Mouse (Mus musculus) heart, postnatal 14 days (tissue): ENCODE results near the gene Sdhaf3. TPM values are rescaled to one million over a fixed set of nuclear protein-coding genes. Genes with fewer than 3 reads are reported as not detected.
"Not testable (repeated sequence)": the region's sequence is repeated elsewhere in the genome, so short reads cannot be mapped to it uniquely, and the experiment has no call there.

Source experiments
- DNase-seq, 2 experiments: peaks; one replicate each; pipeline ENCODE4 v3.0.0; 2021 to 2022
- intact Hi-C: fragments of 180-260 bp; cut with DNase I; formaldehyde crosslinking; loops from one replicate; pipeline ENCODE4 v1.15.1; 2025
- long read RNA-seq, 2 experiments: library from polyadenylated mRNA; stranded (forward); transcript quantifications; one replicate each; pipeline ENCODE4 v2.0.0; 2021
- total RNA-seq, 2 experiments: library from RNA; stranded (reverse); gene quantifications; 2 replicates each; pipeline ENCODE4 v1.2.3; 2021

Gene Sdhaf3
- total RNA-seq = 1 to 10 TPM; 3.1 to 3.8 TPM
- long read RNA-seq, experiment 1, full-length matches to known transcripts = 15 of 16 reads
- long read RNA-seq, experiment 1, partial matches to known transcripts = 0 of 16 reads
- long read RNA-seq, experiment 1, other reads (novel, unspliced or antisense) = 1 of 16 reads
- long read RNA-seq, experiment 2, full-length matches to known transcripts = 7 of 7 reads
- long read RNA-seq, experiment 2, partial matches to known transcripts = 0 of 7 reads
- long read RNA-seq, experiment 2, other reads (novel, unspliced or antisense) = 0 of 7 reads

DNA sequence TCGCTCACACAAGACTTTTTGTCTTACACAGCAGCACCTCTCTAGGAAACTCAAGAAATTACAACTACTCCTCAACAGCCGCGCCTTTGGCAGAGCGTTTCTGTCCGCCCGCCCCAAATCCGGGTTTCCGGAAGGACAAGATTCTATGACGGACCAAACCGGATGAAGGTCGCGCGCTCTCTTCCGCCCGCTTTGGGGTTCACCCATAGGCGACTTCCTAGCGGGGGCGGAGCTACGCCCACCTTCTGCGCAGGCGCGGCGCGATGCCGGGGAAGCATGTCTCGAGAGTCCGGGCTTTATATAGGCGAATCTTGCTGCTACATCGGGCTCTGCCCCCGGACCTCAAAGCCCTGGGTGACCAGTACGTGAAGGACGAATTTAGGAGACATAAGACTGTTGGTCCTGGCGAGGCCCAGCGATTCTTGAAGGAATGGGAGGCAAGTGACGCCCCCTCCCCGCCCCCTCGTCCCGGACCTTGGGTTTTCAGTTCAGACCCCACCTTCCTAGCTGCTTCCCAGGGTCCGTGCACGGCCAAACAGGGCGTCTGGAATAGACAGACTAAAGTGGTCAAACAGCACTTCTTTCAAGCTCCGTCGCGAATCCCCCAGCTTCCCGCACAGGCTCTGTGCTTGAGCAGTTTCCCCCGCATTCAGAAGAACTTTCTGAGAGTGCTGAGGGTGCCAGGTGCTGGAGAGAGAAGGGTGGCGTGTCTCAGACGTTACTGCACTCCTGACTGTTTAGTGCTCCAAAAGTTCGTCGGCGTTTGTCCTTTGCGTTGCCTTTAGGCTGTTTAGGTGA, at the start of gene Sdhaf3:
Gene Sdhaf3, plus strand, starts transcription at position 241 of the 798 bp plus-strand sequence.
- peak; percentile 94 to 97 for DNase-seq
- intact Hi-C loops = no loop called here

GRCm38 (mm10) chr6:6909586-6909985, 46.2 kb upstream of the Sdhaf3 start:
- DNase-seq = peak; percentile 76 to 83
- intact Hi-C loops = no loop called here

DNA sequence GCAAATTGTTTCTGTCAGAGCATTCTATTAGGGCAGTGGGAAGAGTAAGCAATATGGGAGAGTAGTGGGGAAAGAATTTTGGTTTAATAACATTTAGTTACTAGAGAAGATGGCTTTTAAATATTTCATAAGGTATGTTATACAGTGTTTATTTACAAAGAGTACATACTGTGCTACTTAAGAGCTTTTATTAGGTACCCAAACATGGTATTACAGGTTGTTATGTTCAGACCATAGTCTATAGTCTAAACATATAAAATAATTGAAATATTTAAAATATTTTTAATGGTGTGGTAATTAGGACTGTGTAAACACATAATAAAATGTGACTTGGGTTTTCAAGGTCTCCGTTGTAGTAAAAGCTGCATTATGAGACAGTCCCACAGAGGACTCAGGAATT, 41.5 kb upstream of the Sdhaf3 start:
- intact Hi-C loops = loop anchor here (2.0 to 10.0 kb wide), 2 partner anchors 910 to 1270 kb away; no protein-coding TSS in a partner anchor
- DNase-seq = no peak

DNA sequence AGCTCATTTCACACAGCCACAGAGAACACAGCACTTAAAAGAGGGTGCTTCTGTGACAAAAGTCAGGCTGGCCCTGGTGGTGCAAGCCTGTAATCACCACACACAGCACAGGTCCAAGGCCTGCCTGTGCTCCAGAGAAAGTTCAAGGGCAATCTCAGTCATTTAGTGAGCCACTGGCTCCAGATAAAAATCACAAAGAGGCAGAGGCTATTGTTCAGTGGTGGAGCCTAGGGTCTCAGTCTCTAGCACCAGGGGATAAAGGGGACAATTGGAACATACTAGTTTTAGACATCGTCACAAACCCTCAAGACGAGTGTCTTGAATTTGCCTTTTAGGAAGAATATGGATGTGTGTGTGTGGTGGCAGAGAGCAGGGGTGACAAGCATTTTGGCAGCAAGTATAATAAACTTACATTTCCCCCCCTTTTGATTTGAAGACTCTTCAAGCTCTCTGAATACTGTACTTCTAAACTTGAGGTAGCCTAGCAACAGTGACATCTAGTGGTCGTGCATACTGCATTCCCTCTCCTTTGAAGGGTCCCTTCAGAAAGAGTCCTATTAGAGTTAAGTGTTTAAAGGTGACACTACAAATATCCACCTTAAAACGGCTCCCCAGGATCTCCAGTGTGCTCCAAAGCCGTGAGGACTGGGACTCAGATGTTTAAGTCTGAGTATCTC, 40.8 kb upstream of the Sdhaf3 start:
- intact Hi-C loops = loop anchor here (2.0 to 10.0 kb wide), 3 partner anchors 910 to 1270 kb away; no protein-coding TSS in a partner anchor
- DNase-seq = peak; percentile 30 to 59

DNA sequence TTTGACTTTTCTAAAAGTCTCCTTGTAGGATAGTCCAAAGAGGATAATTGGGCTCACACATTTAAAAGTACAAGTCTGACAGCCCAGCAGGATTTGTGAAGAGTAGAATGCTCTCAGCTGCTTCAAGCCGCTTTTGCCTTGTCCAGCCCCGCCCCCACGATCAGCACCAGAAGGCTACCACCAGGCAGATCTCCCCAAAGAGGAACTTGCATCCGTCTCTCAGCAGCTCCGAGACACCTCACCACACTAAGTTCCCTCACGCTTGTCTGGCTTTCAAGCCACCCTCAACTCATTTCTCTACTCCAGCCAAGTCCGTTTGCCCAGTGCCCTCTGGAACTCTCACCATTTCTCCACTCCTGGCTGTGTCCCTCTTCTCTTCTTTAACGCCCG, 40.3 kb upstream of the Sdhaf3 start:
- DNase-seq = no peak
- intact Hi-C loops = loop anchor here (2.0 to 10.0 kb wide), 3 partner anchors 911 to 1271 kb away; no protein-coding TSS in a partner anchor

GRCm38 (mm10) chr6:6917334-6917733, 38.5 kb upstream of the Sdhaf3 start:
- DNase-seq = no peak
- intact Hi-C loops = loop anchor here (5.0 to 10.0 kb wide), 2 partner anchors 1060 to 1273 kb away; no protein-coding TSS in a partner anchor

DNA sequence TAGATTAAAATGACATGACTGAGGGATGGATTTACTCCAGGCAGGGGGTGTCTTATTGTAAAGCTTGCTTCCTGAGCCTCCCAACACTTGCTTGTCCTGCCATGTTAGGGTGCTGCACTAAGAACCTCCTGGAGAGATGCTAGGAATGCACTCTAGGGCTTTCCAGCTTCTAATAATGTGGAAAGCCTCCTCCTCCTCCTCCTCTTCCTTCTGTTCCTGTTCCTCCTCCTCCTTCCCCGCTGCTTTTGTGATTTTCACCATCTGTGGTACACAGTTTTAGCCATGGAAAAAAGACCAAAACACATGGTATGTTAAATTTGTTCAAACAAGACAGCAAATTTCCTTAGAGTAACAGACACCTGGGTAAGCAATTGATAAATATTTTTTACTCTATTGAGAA, 30.5 kb upstream of the Sdhaf3 start:
- no peak for DNase-seq
- intact Hi-C loops = no loop called here

- intact Hi-C loops = no loop called here
- no peak for DNase-seq
These were observed 25.0 kb upstream of the Sdhaf3 start for GRCm38 (mm10) chr6:6930831-6931230.

DNA sequence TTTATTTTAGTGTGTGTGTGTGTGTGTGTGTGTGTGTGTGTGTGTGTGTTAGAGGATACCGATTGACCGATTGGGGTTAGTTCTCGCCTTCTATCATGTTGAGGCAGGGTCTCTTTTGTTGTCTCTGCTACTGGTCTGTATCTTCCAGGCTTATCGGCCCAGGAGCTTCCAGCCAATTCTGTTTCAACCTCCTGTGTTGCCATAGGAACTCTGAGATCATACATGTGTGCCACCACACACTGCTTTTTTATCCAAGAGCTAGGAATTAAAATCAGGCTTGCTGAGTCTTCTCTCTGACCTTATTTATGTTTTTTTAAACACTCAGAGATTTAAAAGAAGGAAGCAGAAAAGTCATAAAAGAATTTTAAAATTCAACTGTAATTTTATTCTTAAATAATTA, 24.3 kb upstream of the Sdhaf3 start:
- intact Hi-C loops = no loop called here
- no peak for DNase-seq

DNA sequence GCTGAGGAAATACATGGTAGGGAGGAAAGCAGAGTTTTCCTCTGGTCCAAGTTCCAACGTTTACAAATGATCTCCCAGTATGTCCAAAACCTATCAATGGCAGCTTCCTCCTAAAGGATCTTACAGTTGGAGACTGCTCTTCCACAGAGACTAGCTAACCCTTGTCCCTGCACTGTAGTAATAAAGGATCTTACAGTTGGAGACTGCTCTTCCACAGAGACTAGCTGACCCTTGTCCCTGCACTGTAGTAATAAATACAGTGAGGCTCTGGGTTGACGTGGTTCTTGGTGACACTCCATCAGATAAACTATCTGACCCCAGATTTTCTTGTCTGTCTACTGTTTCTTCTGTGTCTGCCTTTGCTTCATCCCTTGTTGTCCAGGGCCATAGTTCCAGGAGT, 15.0 kb upstream of the Sdhaf3 start:
- intact Hi-C loops = loop anchor here (5.0 kb wide), 1 partner anchor 721 kb away; no protein-coding TSS in a partner anchor
- DNase-seq = no peak

DNA sequence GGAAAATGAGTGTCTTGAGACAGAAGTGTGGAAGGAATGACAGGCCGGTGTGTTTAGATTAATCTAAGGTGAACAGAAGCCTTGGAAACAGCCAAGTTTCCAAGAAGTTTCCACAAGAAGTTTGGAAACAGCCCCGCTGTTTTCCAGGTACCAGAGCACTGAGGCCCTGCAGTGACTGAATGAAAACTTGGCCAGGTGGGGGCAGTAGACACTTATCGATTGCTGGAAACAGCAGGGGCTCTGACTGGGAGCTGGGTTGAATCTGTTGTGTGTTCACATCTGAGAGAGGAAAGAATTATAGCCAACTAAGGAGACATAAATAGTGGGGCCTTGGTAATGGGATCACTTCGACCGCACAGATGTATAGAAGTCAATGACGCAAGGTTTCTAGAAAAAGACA, 13.0 kb upstream of the Sdhaf3 start:
- DNase-seq = peak; percentile 5 to 26
- intact Hi-C loops = loop anchor here (5.0 kb wide), 1 partner anchor 719 kb away; no protein-coding TSS in a partner anchor

DNA sequence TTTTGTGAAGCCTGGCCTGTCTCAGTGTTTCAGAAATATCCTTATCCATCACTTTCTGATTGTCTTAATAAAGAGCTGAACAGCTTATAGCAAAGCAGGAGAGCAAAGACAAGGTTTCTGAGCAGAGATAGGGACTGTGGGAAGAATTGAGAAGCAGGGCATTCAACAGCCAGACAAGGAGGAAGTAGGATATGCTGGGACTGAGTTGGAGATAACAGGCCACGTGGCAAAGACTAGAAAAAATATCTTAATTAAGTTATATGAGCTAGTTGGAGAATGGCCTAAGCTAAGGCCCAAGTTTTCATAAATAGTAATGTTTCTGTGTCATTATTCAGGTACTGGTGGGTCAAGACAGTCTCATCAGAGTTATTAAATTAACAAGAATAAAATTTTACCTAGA, 8.2 kb upstream of the Sdhaf3 start:
- DNase-seq = no peak
- intact Hi-C loops = no loop called here

- intact Hi-C loops = no loop called here
These were observed 425 bp upstream of the Sdhaf3 start for GRCm38 (mm10) chr6:6955395-6955763.

GRCm38 (mm10) chr6:6959234-6959633, 3.4 kb downstream of the Sdhaf3 start:
- DNase-seq, intact Hi-C loops: not testable (repeated sequence)

More at GRCm38 (mm10) chr6:6955395-6955763, 425 bp upstream of the Sdhaf3 start:
- DNase-seq = no peak

DNA sequence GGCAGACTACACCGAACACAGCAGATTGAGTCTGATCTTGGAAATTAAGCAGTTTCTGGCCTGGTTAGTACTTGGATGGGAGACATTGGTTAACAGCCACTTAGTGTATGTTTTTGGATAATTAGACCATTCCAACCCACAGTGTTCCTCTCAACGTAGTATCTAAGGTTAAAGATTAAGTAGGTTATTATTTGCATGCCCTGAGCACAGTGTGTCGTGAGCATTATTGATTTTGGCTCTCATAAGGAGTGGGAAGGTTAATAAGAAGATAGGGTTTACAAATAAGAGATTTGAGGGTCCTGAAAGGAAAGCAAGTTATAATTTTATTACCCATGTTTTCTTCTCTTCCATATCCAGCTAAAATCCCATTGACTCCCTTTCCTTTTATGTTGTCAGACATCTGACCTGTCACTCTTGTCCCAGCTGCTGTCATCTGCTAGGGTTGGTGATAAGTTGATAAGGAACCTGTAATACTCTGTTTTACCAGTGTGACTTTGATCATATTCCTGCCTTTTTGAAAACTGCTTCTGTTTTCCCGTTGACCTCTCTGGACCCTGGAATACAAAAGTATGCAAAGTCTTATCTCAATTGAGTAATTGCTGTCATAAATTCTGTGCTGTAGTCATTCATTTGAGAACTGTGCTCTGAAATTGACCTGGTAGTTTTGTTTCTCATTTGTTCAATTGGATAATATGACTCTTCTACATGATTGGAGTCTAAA, 41.6 kb downstream of the Sdhaf3 start:
- DNase-seq = no peak
- intact Hi-C loops = no loop called here

- intact Hi-C loops = no loop called here
- no peak for DNase-seq
These were observed 42.2 kb downstream of the Sdhaf3 start for GRCm38 (mm10) chr6:6997956-6998355.

GRCm38 (mm10) chr6:6999015-6999414, 43.2 kb downstream of the Sdhaf3 start:
- intact Hi-C loops = no loop called here
- DNase-seq = no peak

DNA sequence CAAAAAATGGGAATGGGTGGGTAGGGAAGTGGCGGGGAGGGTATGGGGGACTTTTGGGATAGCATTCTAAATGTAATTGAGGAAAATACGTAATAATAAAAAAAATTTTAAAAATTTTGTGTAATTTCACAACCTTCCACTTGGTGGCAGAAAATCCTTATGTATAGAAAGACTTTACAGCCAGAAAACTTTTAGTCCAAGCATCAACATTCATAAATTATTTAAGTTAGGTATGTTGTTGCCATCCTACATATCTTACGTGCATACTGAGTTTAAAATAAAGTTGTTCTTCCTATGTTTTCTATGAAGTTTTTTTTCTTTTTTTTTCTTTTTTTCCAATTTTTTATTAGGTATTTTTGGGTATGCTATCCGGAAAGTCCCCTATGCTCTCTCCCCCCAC, 47.3 kb downstream of the Sdhaf3 start:
- DNase-seq = no peak

DNA sequence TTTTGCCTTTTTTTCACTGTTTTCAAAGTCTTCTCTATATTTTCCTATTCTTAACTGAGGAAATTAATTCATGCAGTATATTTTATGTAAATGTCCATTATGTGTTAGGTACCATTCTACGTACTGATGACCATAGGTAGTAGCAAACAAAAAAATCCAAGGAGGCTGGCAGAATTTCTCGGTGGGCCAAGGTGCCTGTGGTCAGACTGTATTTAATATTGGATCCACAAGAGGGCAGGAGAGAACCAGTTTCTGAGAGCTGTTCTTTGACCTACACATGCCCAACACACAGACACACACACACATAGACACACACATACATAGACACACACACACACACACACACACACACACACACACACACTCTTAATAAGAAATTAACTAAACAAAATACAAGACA, 48.2 kb downstream of the Sdhaf3 start:
- intact Hi-C loops = loop anchor here (2.0 kb wide), 1 partner anchor 17 kb away; no protein-coding TSS in a partner anchor
- DNase-seq = peak in 1 of 2 experiments; percentile 6

More for the DNA sequence above, 47.3 kb downstream of the Sdhaf3 start:
- intact Hi-C loops = loop anchor here (2.0 kb wide), 1 partner anchor 658 kb away; no protein-coding TSS in a partner anchor

- DNase-seq = no peak
- intact Hi-C loops = no loop called here
These were observed 82.3 kb downstream of the Sdhaf3 start for GRCm38 (mm10) chr6:7038087-7038486.
